Mouse (Mus musculus): ENCODE measurements around the gene Dip2c. TPM values are rescaled to one million over a fixed set of nuclear protein-coding genes. Genes with fewer than 3 reads are reported as not detected.

The Dip2c gene
- polyA plus RNA-seq, 1 experiment: 0.15 TPM

DNA sequence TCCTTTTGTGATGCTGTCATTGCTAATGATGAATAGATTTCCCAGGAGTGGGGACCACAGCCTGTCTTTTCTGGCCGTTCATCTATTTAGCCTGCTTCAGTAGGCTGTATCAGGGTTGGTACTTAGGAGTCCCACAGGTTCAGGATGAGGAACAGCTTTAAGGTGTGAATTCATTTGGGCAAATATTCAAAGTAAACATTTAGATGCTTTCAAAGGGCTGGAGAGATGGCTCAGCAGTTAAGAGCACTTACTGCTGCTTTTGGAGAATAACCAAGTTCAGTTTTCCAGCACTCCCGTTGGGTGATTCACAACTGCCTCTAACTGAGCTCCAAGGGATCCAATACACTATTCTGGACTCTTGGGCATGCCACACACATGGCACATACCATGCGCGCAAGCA lies 38.4 kb downstream of the Dip2c start:
- Histone ChIP-seq H3K9me3 (no peaks in the 10 kb centered on the region), H3K36me3 (replicated peaks; ENCODE audit: low read length) (no peaks in the 10 kb centered on the region), H3K4me1 (no peaks in the 10 kb centered on the region), H3K27me3 (replicated peaks) (no peaks in the 10 kb centered on the region), H3K4me3 (replicated peaks) (no peak overlapping the region)
- TF ChIP-seq GATA1 (IDR thresholded peaks at IDR 0.05; ENCODE audit: borderline replicate concordance, low read length) (no peak), FLI1 (IDR thresholded peaks at IDR 0.05; ENCODE audit: low read length) (no peak)

DNA sequence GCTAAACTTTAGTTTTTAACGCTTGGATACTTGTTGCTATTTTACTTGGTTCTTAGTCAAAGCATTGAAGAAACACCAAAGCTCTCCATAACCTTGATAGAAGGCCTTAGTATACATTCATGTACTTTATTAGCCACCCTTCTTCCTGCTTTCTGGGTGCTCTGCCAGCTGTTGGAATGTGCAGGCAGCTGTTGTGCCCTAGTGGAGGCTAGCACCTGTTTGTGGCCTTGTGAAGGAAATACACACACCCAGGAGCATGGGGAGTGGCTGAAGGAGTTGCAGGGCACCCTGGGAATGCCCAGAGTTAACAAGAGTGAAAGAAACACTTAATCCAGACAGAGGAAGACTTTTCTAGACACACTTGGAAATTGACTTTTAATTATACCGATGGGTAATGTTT lies 43.4 kb downstream of the Dip2c start:
- Histone ChIP-seq H3K9me3 (no peaks in the 10 kb centered on the region), H3K27me3 (replicated peaks) (no peaks in the 10 kb centered on the region), H3K4me1 (no peaks in the 10 kb centered on the region), H3K36me3 (replicated peaks; ENCODE audit: low read length) (no peaks in the 10 kb centered on the region), H3K4me3 (replicated peaks) (no peak overlapping the region)
- TF ChIP-seq GATA1 (IDR thresholded peaks at IDR 0.05; ENCODE audit: borderline replicate concordance, low read length) (no peak), FLI1 (IDR thresholded peaks at IDR 0.05; ENCODE audit: low read length) (no peak)

DNA sequence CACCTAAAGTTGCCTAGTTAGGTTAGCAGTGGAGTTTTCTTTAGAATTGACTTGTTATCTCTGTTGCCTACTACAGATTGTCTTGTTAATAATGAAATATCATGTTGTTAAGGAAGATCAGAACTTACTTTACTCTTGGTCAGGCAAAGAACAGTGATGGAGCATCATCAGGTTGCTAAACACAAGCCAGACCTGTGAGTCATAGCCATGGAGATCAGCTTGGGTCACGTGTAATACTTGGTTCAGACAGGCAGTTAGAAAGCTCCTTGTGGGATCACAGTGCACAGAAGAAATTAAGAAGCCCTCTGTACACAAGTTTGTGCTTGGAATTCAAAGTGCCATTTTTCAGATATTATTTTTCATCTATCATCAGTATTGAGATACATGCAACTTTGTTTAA lies 48.9 kb downstream of the Dip2c start:
- no peak overlapping the region for H3K4me3 ChIP-seq (replicated peaks)
- no peaks in the 10 kb centered on the region for H3K36me3 ChIP-seq (replicated peaks; ENCODE audit: low read length)
- H3K4me1 ChIP-seq: peaks cover 5% of the 10 kb centered on the region; the same call in 1 of the 2 replicates
- H3K9me3 ChIP-seq: no peaks in the 10 kb centered on the region
- TF ChIP-seq FLI1 (IDR thresholded peaks at IDR 0.05; ENCODE audit: low read length): no peak
- no peak for TF ChIP-seq GATA1 (IDR thresholded peaks at IDR 0.05; ENCODE audit: borderline replicate concordance, low read length)
- no peaks in the 10 kb centered on the region for H3K27me3 ChIP-seq (replicated peaks)

DNA sequence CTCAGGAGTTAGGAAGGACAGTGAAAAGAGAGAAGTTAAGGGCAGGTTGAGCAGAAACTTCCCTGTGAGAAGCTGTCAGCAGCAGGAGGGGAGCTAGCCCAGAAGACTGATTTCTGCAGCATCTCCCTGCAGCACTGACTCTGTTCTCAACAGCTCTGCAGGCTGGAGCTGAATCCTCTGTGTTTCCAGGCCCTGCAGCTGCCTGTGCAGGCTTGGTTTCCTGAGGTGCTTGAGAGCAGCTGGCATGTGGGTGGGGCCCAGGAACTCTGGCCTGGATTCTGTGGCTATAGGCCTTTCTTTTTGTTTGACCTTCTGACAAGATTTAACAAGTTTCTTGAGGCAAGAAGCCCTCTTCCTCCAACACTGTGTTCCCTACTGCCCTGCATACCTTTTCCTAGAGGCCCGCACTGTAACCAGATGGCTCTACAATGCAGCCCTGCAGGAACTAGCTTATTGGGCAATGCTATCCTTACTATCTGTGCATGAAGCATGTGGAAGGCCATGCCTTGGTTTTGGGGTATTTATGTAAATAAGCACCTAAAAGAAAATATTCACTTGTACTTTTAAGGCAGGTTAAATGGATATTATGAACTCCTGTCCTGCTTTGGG lies 53.1 kb downstream of the Dip2c start:
- Histone ChIP-seq H3K4me3 (replicated peaks) (no peak overlapping the region), H3K9me3 (no peaks in the 10 kb centered on the region), H3K36me3 (replicated peaks; ENCODE audit: low read length) (no peaks in the 10 kb centered on the region), H3K4me1 (peaks cover 8% of the 10 kb centered on the region), H3K27me3 (replicated peaks) (no peaks in the 10 kb centered on the region)
- TF ChIP-seq FLI1 (IDR thresholded peaks at IDR 0.05; ENCODE audit: low read length) (no peak), GATA1 (IDR thresholded peaks at IDR 0.05; ENCODE audit: borderline replicate concordance, low read length) (no peak)

DNA sequence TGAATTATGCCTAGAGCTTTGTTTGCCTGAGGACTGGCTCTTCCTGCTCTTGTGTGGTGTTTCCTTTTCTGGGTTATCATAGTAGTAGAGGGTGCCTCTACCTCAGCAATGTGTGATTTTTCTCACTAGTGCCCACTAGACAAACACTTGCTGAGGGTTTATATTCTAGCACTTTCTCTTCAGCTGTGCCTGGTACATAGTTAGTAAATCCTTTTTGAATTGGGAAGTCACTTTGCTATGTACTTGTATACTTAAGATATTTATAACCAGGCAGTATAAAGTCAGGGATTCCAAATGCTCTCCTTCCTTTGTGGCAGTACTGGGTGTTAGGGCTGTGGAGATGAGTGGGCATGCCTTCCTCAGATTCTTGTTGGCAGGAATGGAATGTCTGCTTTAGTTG lies 56.9 kb downstream of the Dip2c start:
- no peak for TF ChIP-seq GATA1 (IDR thresholded peaks at IDR 0.05; ENCODE audit: borderline replicate concordance, low read length)
- TF ChIP-seq FLI1 (IDR thresholded peaks at IDR 0.05; ENCODE audit: low read length): no peak
- H3K9me3 ChIP-seq: no peaks in the 10 kb centered on the region
- H3K4me3 ChIP-seq (replicated peaks): no peak overlapping the region
- no peaks in the 10 kb centered on the region for H3K36me3 ChIP-seq (replicated peaks; ENCODE audit: low read length)
- H3K27me3 ChIP-seq (replicated peaks): no peaks in the 10 kb centered on the region
- H3K4me1 ChIP-seq: peaks cover 8% of the 10 kb centered on the region

DNA sequence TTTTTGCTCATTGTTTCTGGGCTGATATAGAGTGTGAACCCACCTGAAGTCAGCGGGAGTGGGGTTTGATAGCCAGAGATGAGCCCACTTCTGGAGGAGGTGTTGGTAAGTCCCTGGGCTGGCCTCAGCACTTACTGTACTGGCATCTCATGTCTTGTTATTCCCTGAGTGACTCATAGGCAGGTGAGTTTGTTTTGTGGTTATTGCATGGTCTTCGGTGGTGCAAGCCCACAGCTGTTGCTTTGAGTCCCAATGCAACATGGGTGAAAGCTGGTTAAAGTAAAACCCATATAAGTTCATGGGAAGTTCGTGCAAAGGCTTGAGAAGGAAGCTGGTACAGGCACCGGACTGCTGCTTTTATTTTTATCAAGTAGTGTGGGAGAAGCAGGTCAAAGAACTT lies 64.0 kb downstream of the Dip2c start:
- no peak for TF ChIP-seq GATA1 (IDR thresholded peaks at IDR 0.05; ENCODE audit: borderline replicate concordance, low read length)
- no peak for TF ChIP-seq FLI1 (IDR thresholded peaks at IDR 0.05; ENCODE audit: low read length)
- Histone ChIP-seq H3K9me3 (no peaks in the 10 kb centered on the region), H3K36me3 (replicated peaks; ENCODE audit: low read length) (no peaks in the 10 kb centered on the region), H3K27me3 (replicated peaks) (no peaks in the 10 kb centered on the region), H3K4me3 (replicated peaks) (no peak overlapping the region), H3K4me1 (no peaks in the 10 kb centered on the region)

DNA sequence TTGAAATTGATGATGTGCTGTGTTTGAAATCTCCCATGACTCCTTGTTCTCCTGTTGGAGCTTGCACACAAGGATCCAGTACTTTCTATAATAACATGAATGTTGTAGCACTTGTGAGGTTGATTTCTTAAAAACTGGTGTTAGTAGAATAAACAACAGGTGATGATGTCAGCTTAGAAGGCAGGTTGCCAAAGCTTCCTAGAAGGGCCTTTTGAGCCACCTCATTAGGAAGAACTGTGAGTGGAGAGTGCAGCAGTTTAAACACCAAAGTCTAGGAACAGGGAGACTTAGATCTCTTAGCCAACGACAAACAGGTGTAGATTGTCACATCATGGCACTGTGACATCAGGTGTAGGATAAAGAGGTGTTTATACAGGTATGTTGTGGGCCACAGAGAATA lies 66.4 kb downstream of the Dip2c start:
- TF ChIP-seq FLI1 (IDR thresholded peaks at IDR 0.05; ENCODE audit: low read length) (no peak), GATA1 (IDR thresholded peaks at IDR 0.05; ENCODE audit: borderline replicate concordance, low read length) (no peak)
- Histone ChIP-seq H3K27me3 (replicated peaks) (no peaks in the 10 kb centered on the region), H3K36me3 (replicated peaks; ENCODE audit: low read length) (no peaks in the 10 kb centered on the region), H3K4me1 (no peaks in the 10 kb centered on the region), H3K4me3 (replicated peaks) (no peak overlapping the region), H3K9me3 (no peaks in the 10 kb centered on the region)

DNA sequence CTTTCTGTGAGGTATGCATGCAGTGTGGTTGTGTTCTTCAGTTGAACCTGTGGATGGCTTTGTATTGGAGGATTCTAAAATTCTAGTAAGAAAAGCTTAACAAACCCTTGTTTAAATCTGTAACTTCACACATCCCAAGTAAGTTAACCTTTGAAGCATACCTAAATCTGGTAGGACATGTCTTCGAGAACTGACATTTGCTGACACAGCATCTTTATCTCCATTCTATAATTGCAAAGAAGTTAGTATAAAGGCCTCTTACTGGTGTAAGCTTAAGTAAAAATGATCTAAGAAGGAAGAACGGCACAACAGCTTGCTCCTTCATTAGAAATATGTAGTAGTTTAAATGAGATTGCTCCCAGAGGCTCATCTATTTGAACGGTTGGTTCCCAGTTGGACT lies 71.1 kb downstream of the Dip2c start:
- Histone ChIP-seq H3K4me3 (replicated peaks) (no peak overlapping the region), H3K9me3 (no peaks in the 10 kb centered on the region), H3K4me1 (no peaks in the 10 kb centered on the region), H3K36me3 (replicated peaks; ENCODE audit: low read length) (no peaks in the 10 kb centered on the region), H3K27me3 (replicated peaks) (no peaks in the 10 kb centered on the region)
- TF ChIP-seq FLI1 (IDR thresholded peaks at IDR 0.05; ENCODE audit: low read length) (no peak), GATA1 (IDR thresholded peaks at IDR 0.05; ENCODE audit: borderline replicate concordance, low read length) (no peak)

DNA sequence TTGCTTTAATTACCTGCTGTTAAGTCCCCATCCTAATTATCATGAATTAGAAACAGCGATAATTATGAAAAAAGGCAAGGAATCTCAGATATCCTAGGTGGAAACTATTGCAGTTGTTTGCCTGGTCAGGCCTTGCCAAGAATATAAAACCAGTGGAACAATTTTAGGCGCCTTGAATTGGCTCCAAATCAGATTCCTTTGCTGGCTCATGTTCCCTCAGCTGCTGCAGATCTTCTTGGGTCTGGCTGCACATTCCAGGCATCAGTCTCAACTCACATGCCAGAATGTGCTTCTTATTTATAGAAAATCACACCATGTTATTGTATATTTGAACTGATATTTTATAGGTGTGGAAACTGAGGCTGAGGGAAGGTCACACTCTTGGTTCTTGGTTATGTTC lies 74.3 kb downstream of the Dip2c start:
- H3K4me1 ChIP-seq: no peaks in the 10 kb centered on the region
- no peak for TF ChIP-seq FLI1 (IDR thresholded peaks at IDR 0.05; ENCODE audit: low read length)
- TF ChIP-seq GATA1 (IDR thresholded peaks at IDR 0.05; ENCODE audit: borderline replicate concordance, low read length): no peak
- H3K27me3 ChIP-seq (replicated peaks): no peaks in the 10 kb centered on the region
- H3K9me3 ChIP-seq: no peaks in the 10 kb centered on the region
- H3K36me3 ChIP-seq (replicated peaks; ENCODE audit: low read length): no peaks in the 10 kb centered on the region
- no peak overlapping the region for H3K4me3 ChIP-seq (replicated peaks)

DNA sequence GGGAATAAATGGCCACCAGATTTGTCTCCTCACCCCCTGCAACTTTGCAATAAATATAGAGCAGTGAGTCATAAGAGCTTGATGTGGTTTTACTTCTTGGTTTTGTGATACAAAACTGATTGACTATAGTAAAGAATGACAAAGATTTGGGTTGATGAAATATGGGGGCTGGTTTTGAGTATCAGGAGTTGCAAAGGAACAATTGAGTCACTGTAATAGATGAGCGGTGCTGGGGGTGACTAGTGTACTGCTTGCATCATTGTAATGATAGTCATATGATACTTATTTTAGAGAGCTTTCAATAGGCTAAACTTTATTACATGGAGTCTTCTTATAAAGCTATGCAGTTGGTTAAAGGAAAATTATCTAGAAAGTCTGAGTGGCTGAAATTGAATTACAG lies 77.6 kb downstream of the Dip2c start:
- no peaks in the 10 kb centered on the region for H3K4me1 ChIP-seq
- H3K36me3 ChIP-seq (replicated peaks; ENCODE audit: low read length): no peaks in the 10 kb centered on the region
- no peak overlapping the region for H3K4me3 ChIP-seq (replicated peaks)
- H3K27me3 ChIP-seq (replicated peaks): no peaks in the 10 kb centered on the region
- TF ChIP-seq FLI1 (IDR thresholded peaks at IDR 0.05; ENCODE audit: low read length) (no peak), GATA1 (IDR thresholded peaks at IDR 0.05; ENCODE audit: borderline replicate concordance, low read length) (no peak)
- no peaks in the 10 kb centered on the region for H3K9me3 ChIP-seq

DNA sequence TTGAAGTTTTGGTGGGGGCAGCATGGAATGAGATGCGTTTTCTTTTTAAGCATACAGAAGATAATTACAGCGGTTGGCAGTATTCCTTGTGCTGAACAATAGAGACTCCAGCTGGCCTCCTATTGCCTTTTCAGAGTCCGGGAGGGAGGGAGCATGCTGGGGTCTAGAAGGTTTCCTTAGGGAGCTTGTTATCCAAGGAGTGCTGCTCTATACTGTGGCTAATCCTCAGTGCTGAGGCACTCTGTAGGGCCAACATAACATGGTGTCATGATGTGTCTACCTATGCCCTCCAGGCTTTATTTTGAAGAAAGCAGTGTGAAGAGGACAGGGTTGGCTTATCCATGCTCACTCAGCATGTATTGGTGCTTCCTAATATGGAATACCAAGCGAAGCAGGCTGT lies 79.0 kb downstream of the Dip2c start:
- Histone ChIP-seq H3K4me1 (no peaks in the 10 kb centered on the region), H3K27me3 (replicated peaks) (no peaks in the 10 kb centered on the region), H3K4me3 (replicated peaks) (no peak overlapping the region), H3K36me3 (replicated peaks; ENCODE audit: low read length) (no peaks in the 10 kb centered on the region), H3K9me3 (no peaks in the 10 kb centered on the region)
- TF ChIP-seq GATA1 (IDR thresholded peaks at IDR 0.05; ENCODE audit: borderline replicate concordance, low read length): no peak
- no peak for TF ChIP-seq FLI1 (IDR thresholded peaks at IDR 0.05; ENCODE audit: low read length)

Data from megakaryocyte, embryonic 14.5 days (primary cell).